Mouse (Mus musculus) liver, embryonic 15.5 days (tissue): ENCODE results near the gene Ar. TPM values are rescaled to one million over a fixed set of nuclear protein-coding genes. Genes with fewer than 3 reads are reported as not detected.

Source experiments
- ATAC-seq: fragments of 200-750 bp; cut with Nextera tagmentation; 2 replicates; pipeline ENCODE4 v1.8.0; 2017; ENCODE audit warnings: moderate number of reproducible peaks, mild to moderate bottlenecking, moderate library complexity; ENCODE audit not compliant: insufficient read depth
- H3K27ac ChIP-seq: fragments of 300-500 bp; sonication (generic); replicated peaks from 2 replicates; pipeline ENCODE4 v1.5.1; 2015; ENCODE audit warnings: mild to moderate bottlenecking, inconsistent platforms
- H3K27me3 ChIP-seq: fragments of 300-500 bp; sonication (generic); 2 replicates; pipeline ENCODE4 v1.6.1; 2015; ENCODE audit warnings: mild to moderate bottlenecking, inconsistent platforms
- H3K36me3 ChIP-seq: fragments of 300-500 bp; sonication (generic); replicated peaks from 2 replicates; pipeline ENCODE4 v1.6.1; 2015; ENCODE audit warnings: moderate library complexity, mild to moderate bottlenecking, inconsistent platforms
- H3K4me1 ChIP-seq: fragments of 300-500 bp; sonication (generic); replicated peaks from 2 replicates; pipeline ENCODE4 v1.6.1; 2015; ENCODE audit warnings: inconsistent platforms
- H3K4me2 ChIP-seq: fragments of 300-500 bp; sonication (generic); 2 replicates; pipeline ENCODE4 v1.6.1; 2015; ENCODE audit warnings: moderate library complexity, mild to moderate bottlenecking, inconsistent platforms
- H3K4me3 ChIP-seq: fragments of 300-500 bp; sonication (generic); replicated peaks from 2 replicates; pipeline ENCODE4 v1.5.1; 2015; ENCODE audit warnings: mild to moderate bottlenecking, inconsistent platforms
- H3K9ac ChIP-seq: fragments of 300-500 bp; sonication (generic); 2 replicates; pipeline ENCODE4 v1.6.1; 2015; ENCODE audit warnings: moderate library complexity, mild to moderate bottlenecking, inconsistent platforms
- H3K9me3 ChIP-seq: fragments of 300-500 bp; sonication (generic); replicated peaks from 2 replicates; pipeline ENCODE4 v1.6.1; 2016; ENCODE audit warnings: inconsistent platforms
- WGBS: fragments of 180-500 bp; shearing (Covaris S2); methylation state at CpG from one replicate; pipeline ENCODE4 v1.1.7; 2015; ENCODE audit warnings: mixed read lengths; ENCODE audit not compliant: insufficient replicate concordance; 5-methylcytosine and 5-hydroxymethylcytosine counted together
- polyA plus RNA-seq: library from polyadenylated mRNA; unstranded; fragments of >200 nt; fragmentation: Nextera tagmentation; extraction: Ambion mirVana; gene quantifications from 2 replicates; pipeline ENCODE4 v1.2.1, GENCODE M21; 2015

Ar gene
- polyA plus RNA-seq, 1 experiment from 2014 or later, result 0.02 TPM

DNA sequence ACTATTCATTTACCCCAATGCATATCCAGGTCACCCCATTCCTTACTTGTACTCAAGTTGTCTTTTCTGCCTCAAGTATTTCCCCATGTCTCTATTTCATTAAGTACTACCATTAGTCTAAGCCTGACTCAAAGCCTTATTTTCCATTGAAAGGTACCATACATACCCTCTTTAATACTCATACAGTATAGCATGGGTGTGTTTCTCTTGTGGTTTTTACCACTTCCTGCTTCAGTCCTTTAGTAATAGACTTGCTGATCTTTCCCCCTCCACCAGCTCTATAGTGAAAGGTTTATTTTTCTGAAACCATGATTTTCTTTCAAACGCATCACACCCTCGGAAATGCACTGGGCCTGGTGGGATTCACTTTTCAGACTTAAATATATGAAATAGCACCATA lies 117.2 kb downstream of the Ar start:
- no peak for ATAC-seq
- H3K9me3 ChIP-seq, result no peaks in the 10 kb centered on the region
- no peak overlapping the region for H3K4me2 ChIP-seq
- H3K36me3 ChIP-seq, result no peaks in the 10 kb centered on the region
- 46% methylated on average over 2 of the region's 2 CpGs for WGBS
- no peak overlapping the region for H3K4me3 ChIP-seq
- no peak overlapping the region for H3K9ac ChIP-seq
- H3K27me3 ChIP-seq, result no peaks in the 10 kb centered on the region
- H3K4me1 ChIP-seq, result no peaks in the 10 kb centered on the region
- no peak overlapping the region for H3K27ac ChIP-seq

DNA sequence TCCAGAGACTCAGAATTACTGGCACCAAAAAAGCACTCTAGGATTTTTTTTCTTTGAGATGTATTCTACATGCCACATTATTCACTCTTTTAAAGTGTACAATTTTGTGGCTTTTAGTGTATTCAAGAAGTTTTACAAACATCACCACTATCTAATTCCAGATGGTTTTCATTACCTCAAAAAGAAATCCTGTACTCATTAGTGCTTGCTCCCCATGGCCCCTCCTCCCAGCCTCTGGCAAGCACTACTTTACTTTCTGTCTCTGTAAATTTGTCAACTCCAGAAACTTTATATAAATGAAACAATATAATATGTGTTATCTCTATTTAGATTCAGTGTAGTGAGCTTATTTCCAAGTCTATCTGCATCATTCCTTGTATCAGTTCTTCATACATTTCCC lies 122.8 kb downstream of the Ar start:
- Histone ChIP-seq H3K4me2 (no peak overlapping the region), H3K27ac (no peak overlapping the region), H3K27me3 (no peaks in the 10 kb centered on the region), H3K4me1 (no peaks in the 10 kb centered on the region), H3K4me3 (no peak overlapping the region), H3K36me3 (no peaks in the 10 kb centered on the region), H3K9ac (no peak overlapping the region), H3K9me3 (no peaks in the 10 kb centered on the region)
- no peak for ATAC-seq

DNA sequence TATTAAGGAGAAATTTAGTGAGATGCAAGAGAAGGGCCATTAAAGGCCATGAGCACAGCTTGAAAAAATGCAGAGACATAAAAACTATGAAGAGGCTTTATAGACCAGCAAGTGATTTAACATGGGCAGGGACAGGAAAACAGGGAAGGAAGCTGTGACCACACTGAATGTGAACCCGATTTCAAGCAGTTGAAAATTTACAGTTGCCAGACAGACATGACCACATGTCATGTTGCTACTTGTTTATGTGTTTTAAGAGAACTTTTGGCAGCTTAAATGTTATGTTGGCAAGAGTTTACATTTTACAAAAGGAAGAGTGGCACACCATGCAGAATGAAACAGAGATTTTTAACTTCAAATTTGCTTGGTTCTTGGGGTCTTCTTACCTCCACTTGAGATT lies 143.2 kb downstream of the Ar start:
- 24% methylated on average over 1 of the region's 1 CpGs for WGBS

DNA sequence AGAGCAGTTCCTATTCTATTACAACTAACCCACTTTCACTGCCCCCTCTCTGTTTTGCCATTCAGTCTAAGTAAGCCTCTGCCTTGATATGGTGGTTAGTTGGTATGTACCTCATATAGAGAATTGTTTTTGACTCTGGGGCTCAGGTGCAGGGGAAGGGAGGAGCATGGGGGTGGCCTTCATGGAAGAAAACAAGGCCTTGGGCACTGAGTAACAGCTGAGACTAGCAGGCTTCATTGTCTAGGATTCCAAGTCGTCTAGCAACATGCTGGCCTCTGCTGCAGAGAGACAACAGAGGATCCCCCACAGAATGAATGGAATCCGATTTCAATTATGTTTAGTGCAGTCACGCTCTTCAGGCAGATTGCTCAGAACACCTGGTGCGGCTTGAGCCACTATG lies 152.1 kb downstream of the Ar start:
- H3K9me3 ChIP-seq, result no peaks in the 10 kb centered on the region
- no peak for ATAC-seq

More for the DNA sequence above, 143.2 kb downstream of the Ar start:
- no peak overlapping the region for H3K27ac ChIP-seq
- no peaks in the 10 kb centered on the region for H3K9me3 ChIP-seq
- no peak for ATAC-seq
- H3K36me3 ChIP-seq, result no peaks in the 10 kb centered on the region
- no peak overlapping the region for H3K9ac ChIP-seq
- no peaks in the 10 kb centered on the region for H3K27me3 ChIP-seq
- H3K4me2 ChIP-seq, result no peak overlapping the region
- no peaks in the 10 kb centered on the region for H3K4me1 ChIP-seq
- no peak overlapping the region for H3K4me3 ChIP-seq

DNA sequence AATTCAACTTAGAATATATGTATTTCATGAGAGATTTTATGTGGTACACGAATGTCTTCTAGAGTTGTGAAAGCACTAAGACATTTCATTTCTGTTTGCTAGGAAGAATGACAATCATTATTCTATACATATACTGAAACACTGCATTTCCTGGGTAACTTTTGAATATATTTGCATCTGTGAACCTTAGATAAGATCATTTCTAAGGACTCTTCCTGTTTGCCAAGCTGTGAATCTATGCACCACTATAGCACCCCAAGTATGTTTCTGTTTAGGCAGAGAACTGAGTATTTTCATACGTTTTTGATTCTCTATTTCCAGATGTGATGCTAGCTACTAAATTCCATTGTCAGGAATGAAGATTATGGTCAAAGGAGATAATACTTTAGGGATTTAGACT lies 153.4 kb downstream of the Ar start:
- no peaks in the 10 kb centered on the region for H3K4me1 ChIP-seq
- no peak for ATAC-seq
- no peaks in the 10 kb centered on the region for H3K27me3 ChIP-seq
- no peaks in the 10 kb centered on the region for H3K9me3 ChIP-seq
- no peak overlapping the region for H3K9ac ChIP-seq
- WGBS, result 31% methylated on average over 2 of the region's 2 CpGs
- no peak overlapping the region for H3K4me2 ChIP-seq
- H3K36me3 ChIP-seq, result no peaks in the 10 kb centered on the region
- H3K27ac ChIP-seq, result no peak overlapping the region
- H3K4me3 ChIP-seq, result no peak overlapping the region

More for the DNA sequence above, 152.1 kb downstream of the Ar start:
- no peaks in the 10 kb centered on the region for H3K27me3 ChIP-seq
- H3K9ac ChIP-seq, result no peak overlapping the region
- no peak overlapping the region for H3K4me2 ChIP-seq
- no peaks in the 10 kb centered on the region for H3K36me3 ChIP-seq
- WGBS, result 48% methylated on average over 4 of the region's 4 CpGs
- no peak overlapping the region for H3K4me3 ChIP-seq
- no peak overlapping the region for H3K27ac ChIP-seq
- H3K4me1 ChIP-seq, result no peaks in the 10 kb centered on the region

DNA sequence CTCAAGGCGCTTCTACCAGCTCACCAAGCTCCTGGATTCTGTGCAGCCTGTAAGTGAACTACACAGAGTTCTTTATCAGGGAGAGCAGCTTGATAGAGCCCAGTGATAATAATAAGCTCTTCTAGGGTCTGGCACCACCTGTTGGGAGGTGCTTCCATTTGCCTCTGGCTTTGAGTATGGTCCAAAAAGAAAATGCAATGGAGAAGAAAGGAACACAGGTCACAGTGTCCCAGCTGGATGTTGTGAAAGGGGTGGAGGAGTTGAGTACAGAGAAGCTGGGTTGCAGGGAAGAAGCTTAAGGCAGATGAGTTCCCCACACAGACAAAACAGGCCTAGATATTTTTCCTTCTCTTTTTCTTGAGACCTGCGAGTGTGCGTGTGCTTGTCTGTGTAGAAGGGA lies 167.4 kb downstream of the Ar start:
- Histone ChIP-seq H3K27ac (no peak overlapping the region), H3K27me3 (no peaks in the 10 kb centered on the region), H3K4me3 (no peak overlapping the region), H3K9me3 (no peaks in the 10 kb centered on the region), H3K4me2 (no peak overlapping the region), H3K4me1 (no peaks in the 10 kb centered on the region), H3K9ac (no peak overlapping the region), H3K36me3 (no peaks in the 10 kb centered on the region)
- WGBS, result 77% methylated on average over 3 of the region's 3 CpGs
- ATAC-seq, result no peak

DNA sequence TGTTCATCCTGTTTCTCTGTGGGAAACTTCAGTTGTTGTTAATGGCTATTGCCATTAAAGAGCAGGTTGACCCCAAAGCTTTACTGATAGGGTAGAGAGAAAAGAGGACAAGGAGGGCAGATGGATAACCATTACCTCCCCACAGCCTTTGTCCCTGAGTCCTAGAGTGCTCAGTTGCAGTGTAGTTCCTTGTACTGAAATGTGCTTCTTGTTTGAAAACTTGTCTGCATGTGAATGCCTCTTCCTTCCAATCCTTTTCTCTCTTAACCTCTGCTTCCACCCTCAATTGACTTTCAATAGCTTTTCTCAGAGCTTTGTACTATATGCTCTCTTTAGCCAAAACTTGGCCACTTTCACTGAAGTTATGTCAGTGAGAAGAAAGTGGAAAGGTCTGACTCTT lies 168.9 kb downstream of the Ar start:
- no peak for ATAC-seq
- no peaks in the 10 kb centered on the region for H3K27me3 ChIP-seq
- no peak overlapping the region for H3K9ac ChIP-seq

DNA sequence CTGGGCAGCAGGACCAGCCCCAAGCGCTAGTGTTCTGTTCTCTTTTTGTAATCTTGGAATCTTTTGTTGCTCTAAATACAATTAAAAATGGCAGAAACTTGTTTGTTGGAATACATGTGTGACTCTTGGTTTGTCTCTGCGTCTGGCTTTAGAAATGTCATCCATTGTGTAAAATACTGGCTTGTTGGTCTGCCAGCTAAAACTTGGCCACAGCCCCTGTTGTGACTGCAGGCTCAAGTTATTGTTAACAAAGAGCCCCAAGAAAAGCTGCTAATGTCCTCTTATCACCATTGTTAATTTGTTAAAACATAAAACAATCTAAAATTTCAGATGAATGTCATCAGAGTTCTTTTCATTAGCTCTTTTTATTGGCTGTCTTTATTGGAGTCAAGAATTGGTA lies 174.5 kb downstream of the Ar start:
- H3K4me1 ChIP-seq, result no peaks in the 10 kb centered on the region
- WGBS, result 65% methylated on average over 2 of the region's 2 CpGs
- H3K4me3 ChIP-seq, result no peak overlapping the region
- no peak for ATAC-seq
- H3K9ac ChIP-seq, result no peak overlapping the region
- H3K9me3 ChIP-seq, result no peaks in the 10 kb centered on the region
- no peak overlapping the region for H3K4me2 ChIP-seq
- no peaks in the 10 kb centered on the region for H3K36me3 ChIP-seq
- no peak overlapping the region for H3K27ac ChIP-seq
- no peaks in the 10 kb centered on the region for H3K27me3 ChIP-seq

More for the DNA sequence above, 168.9 kb downstream of the Ar start:
- no peaks in the 10 kb centered on the region for H3K36me3 ChIP-seq
- no peaks in the 10 kb centered on the region for H3K4me1 ChIP-seq
- no peaks in the 10 kb centered on the region for H3K9me3 ChIP-seq
- H3K27ac ChIP-seq, result no peak overlapping the region
- no peak overlapping the region for H3K4me2 ChIP-seq
- no peak overlapping the region for H3K4me3 ChIP-seq

DNA sequence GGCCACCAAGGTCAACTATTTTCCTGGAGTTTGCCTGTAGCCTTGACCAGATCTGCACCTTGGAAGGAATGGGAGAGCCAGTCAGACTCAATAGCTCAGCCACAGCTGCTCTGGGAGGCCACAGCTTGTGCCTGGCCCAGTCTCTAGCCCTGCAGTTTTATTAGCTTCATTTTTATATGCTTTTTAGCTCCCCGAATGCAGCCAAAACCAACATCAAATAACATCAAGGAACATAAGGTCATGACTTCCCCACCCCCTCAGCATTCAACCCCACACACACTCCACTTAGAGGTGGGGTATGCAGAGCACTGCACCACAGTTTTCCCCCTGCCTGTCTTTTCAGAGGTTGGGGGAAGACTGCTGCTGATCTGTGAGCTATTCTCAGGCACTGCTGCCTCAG lies 198.9 kb downstream of the Ar start:
- WGBS, result 64% methylated on average over 1 of the region's 1 CpGs

DNA sequence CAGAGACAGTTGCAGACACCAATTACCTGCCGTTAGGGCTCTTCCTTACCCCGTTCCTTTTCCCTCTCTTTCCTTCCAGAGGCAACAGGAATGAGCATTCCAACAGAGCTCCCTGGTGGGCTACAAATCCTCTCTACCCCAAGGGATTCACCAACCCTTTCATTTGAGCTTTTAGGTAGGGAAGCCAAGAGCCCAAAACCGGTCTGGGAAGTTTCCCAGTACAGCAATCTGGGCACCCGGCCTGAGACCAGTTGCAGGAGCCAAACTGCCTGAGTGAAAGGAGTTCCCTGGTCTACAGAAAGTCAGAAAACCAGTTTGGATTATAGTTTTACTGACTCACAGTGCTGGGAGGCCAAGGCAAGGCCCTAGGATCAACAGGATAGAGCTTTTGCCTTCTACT lies 199.5 kb downstream of the Ar start:
- no peak overlapping the region for H3K9ac ChIP-seq
- no peak overlapping the region for H3K4me2 ChIP-seq
- no peak overlapping the region for H3K27ac ChIP-seq
- H3K9me3 ChIP-seq, result no peaks in the 10 kb centered on the region
- H3K4me3 ChIP-seq, result no peak overlapping the region
- H3K36me3 ChIP-seq, result no peaks in the 10 kb centered on the region
- H3K27me3 ChIP-seq, result no peaks in the 10 kb centered on the region
- H3K4me1 ChIP-seq, result no peaks in the 10 kb centered on the region
- ATAC-seq, result no peak
- 48% methylated on average over 4 of the region's 4 CpGs for WGBS

More for the DNA sequence above, 198.9 kb downstream of the Ar start:
- Histone ChIP-seq H3K9ac (no peak overlapping the region), H3K4me1 (no peaks in the 10 kb centered on the region), H3K27me3 (no peaks in the 10 kb centered on the region), H3K27ac (no peak overlapping the region), H3K36me3 (no peaks in the 10 kb centered on the region), H3K4me3 (no peak overlapping the region), H3K9me3 (no peaks in the 10 kb centered on the region), H3K4me2 (no peak overlapping the region)
- ATAC-seq, result no peak
